Mouse (Mus musculus): ENCODE results near the gene Mctp1. TPM values are rescaled to one million over a fixed set of nuclear protein-coding genes. Genes with fewer than 3 reads are reported as not detected.
"Not testable (repeated sequence)": the region's sequence is repeated elsewhere in the genome, so short reads cannot be mapped to it uniquely, and the experiment has no call there.

Gene Mctp1
- polyA plus RNA-seq, 1 experiment from 2014 or later = 5.3 TPM

- no peaks in the 10 kb centered on the region for H3K4me1 ChIP-seq (replicated peaks; ENCODE audit: control insufficient read depth, insufficient read depth, low read length)
- ATAC-seq (replicated peaks; ENCODE audit: low FRiP score) (no peak), DNase-seq (ENCODE audit: low spot score) (no peak)
- no peaks in the 10 kb centered on the region for H3K27me3 ChIP-seq (ENCODE audit: control insufficient read depth, insufficient read depth, low read length)
- no peak overlapping the region for H3K4me2 ChIP-seq (ENCODE audit: low read depth, low read length, severe bottlenecking)
- no peak overlapping the region for H3K9ac ChIP-seq (ENCODE audit: low read length)
- H3K9me3 ChIP-seq (ENCODE audit: control insufficient read depth, low read length) = no peaks in the 10 kb centered on the region
- H3K27ac ChIP-seq (ENCODE audit: low read depth, low read length) = no peak overlapping the region
- 86% methylated on average over 4 of the region's 4 CpGs for WGBS
- H3K4me3 ChIP-seq (ENCODE audit: low read depth, low read length) = no peak overlapping the region
- H3K36me3 ChIP-seq (ENCODE audit: control insufficient read depth, insufficient read depth, low read length) = no peaks in the 10 kb centered on the region
Observed at GRCm38 (mm10) chr13:76433438-76433837, 49.1 kb downstream of the Mctp1 start.

GRCm38 (mm10) chr13:76436426-76436825, 52.1 kb downstream of the Mctp1 start:
- H3K4me3 ChIP-seq (ENCODE audit: low read depth, low read length) = no peak overlapping the region
- no peaks in the 10 kb centered on the region for H3K36me3 ChIP-seq (ENCODE audit: control insufficient read depth, insufficient read depth, low read length)
- DNase-seq (ENCODE audit: low spot score) = no peak
- ATAC-seq (replicated peaks; ENCODE audit: low FRiP score) = no peak
- H3K9me3 ChIP-seq (ENCODE audit: control insufficient read depth, low read length) = no peaks in the 10 kb centered on the region
- H3K4me1 ChIP-seq (replicated peaks; ENCODE audit: control insufficient read depth, insufficient read depth, low read length) = no peaks in the 10 kb centered on the region
- H3K4me2 ChIP-seq (ENCODE audit: low read depth, low read length, severe bottlenecking) = no peak overlapping the region
- H3K27me3 ChIP-seq (ENCODE audit: control insufficient read depth, insufficient read depth, low read length) = no peaks in the 10 kb centered on the region
- no peak overlapping the region for H3K27ac ChIP-seq (ENCODE audit: low read depth, low read length)
- no peak overlapping the region for H3K9ac ChIP-seq (ENCODE audit: low read length)

- H3K27me3 ChIP-seq (ENCODE audit: control insufficient read depth, insufficient read depth, low read length) = no peaks in the 10 kb centered on the region
- no peak overlapping the region for H3K4me3 ChIP-seq (ENCODE audit: low read depth, low read length)
- H3K4me1 ChIP-seq (replicated peaks; ENCODE audit: control insufficient read depth, insufficient read depth, low read length) = no peaks in the 10 kb centered on the region
- H3K36me3 ChIP-seq (ENCODE audit: control insufficient read depth, insufficient read depth, low read length) = no peaks in the 10 kb centered on the region
- H3K27ac ChIP-seq (ENCODE audit: low read depth, low read length) = no peak overlapping the region
- 95% methylated on average over 1 of the region's 1 CpGs for WGBS
- no peak overlapping the region for H3K9ac ChIP-seq (ENCODE audit: low read length)
- DNase-seq (ENCODE audit: low spot score) = no peak
- no peak for ATAC-seq (replicated peaks; ENCODE audit: low FRiP score)
- H3K4me2 ChIP-seq (ENCODE audit: low read depth, low read length, severe bottlenecking) = no peak overlapping the region
- no peaks in the 10 kb centered on the region for H3K9me3 ChIP-seq (ENCODE audit: control insufficient read depth, low read length)
Observed at GRCm38 (mm10) chr13:76438765-76439164, 54.4 kb downstream of the Mctp1 start.

GRCm38 (mm10) chr13:76446059-76446458, 61.7 kb downstream of the Mctp1 start:
- no peak for DNase-seq (ENCODE audit: low spot score)
- no peak for ATAC-seq (replicated peaks; ENCODE audit: low FRiP score)

GRCm38 (mm10) chr13:76447528-76447927, 63.2 kb downstream of the Mctp1 start:
- H3K27ac ChIP-seq (ENCODE audit: low read depth, low read length) = no peak overlapping the region
- no peaks in the 10 kb centered on the region for H3K27me3 ChIP-seq (ENCODE audit: control insufficient read depth, insufficient read depth, low read length)
- no peak for DNase-seq (ENCODE audit: low spot score)
- H3K4me3 ChIP-seq (ENCODE audit: low read depth, low read length) = no peak overlapping the region
- H3K4me1 ChIP-seq (replicated peaks; ENCODE audit: control insufficient read depth, insufficient read depth, low read length) = no peaks in the 10 kb centered on the region
- no peak overlapping the region for H3K9ac ChIP-seq (ENCODE audit: low read length)
- no peak for ATAC-seq (replicated peaks; ENCODE audit: low FRiP score)
- H3K36me3 ChIP-seq (ENCODE audit: control insufficient read depth, insufficient read depth, low read length) = no peaks in the 10 kb centered on the region
- H3K4me2 ChIP-seq (ENCODE audit: low read depth, low read length, severe bottlenecking) = no peak overlapping the region
- WGBS = 95% methylated on average over 1 of the region's 1 CpGs
- no peaks in the 10 kb centered on the region for H3K9me3 ChIP-seq (ENCODE audit: control insufficient read depth, low read length)

More at GRCm38 (mm10) chr13:76446059-76446458, 61.7 kb downstream of the Mctp1 start:
- Histone ChIP-seq H3K9me3 (ENCODE audit: control insufficient read depth, low read length) (no peaks in the 10 kb centered on the region), H3K4me3 (ENCODE audit: low read depth, low read length) (no peak overlapping the region), H3K27me3 (ENCODE audit: control insufficient read depth, insufficient read depth, low read length) (no peaks in the 10 kb centered on the region), H3K4me2 (ENCODE audit: low read depth, low read length, severe bottlenecking) (no peak overlapping the region), H3K27ac (ENCODE audit: low read depth, low read length) (no peak overlapping the region), H3K4me1 (replicated peaks; ENCODE audit: control insufficient read depth, insufficient read depth, low read length) (no peaks in the 10 kb centered on the region), H3K9ac (ENCODE audit: low read length) (no peak overlapping the region), H3K36me3 (ENCODE audit: control insufficient read depth, insufficient read depth, low read length) (no peaks in the 10 kb centered on the region)
- WGBS = 65% methylated on average over 1 of the region's 1 CpGs

- H3K27me3 ChIP-seq (ENCODE audit: control insufficient read depth, insufficient read depth, low read length); H3K4me1 ChIP-seq (replicated peaks; ENCODE audit: control insufficient read depth, insufficient read depth, low read length); H3K4me3 ChIP-seq (ENCODE audit: low read depth, low read length); H3K36me3 ChIP-seq (ENCODE audit: control insufficient read depth, insufficient read depth, low read length); H3K4me2 ChIP-seq (ENCODE audit: low read depth, low read length, severe bottlenecking); DNase-seq (ENCODE audit: low spot score); H3K9ac ChIP-seq (ENCODE audit: low read length); ATAC-seq (replicated peaks; ENCODE audit: low FRiP score); H3K27ac ChIP-seq (ENCODE audit: low read depth, low read length); H3K9me3 ChIP-seq (ENCODE audit: control insufficient read depth, low read length): not testable (repeated sequence)
- WGBS = 79% methylated on average over 3 of the region's 3 CpGs
Observed at GRCm38 (mm10) chr13:76451526-76451925, 67.2 kb downstream of the Mctp1 start.

GRCm38 (mm10) chr13:76481601-76482000, 97.3 kb downstream of the Mctp1 start:
- no peak for ATAC-seq (replicated peaks; ENCODE audit: low FRiP score)
- Histone ChIP-seq H3K9me3 (ENCODE audit: control insufficient read depth, low read length) (no peaks in the 10 kb centered on the region), H3K4me2 (ENCODE audit: low read depth, low read length, severe bottlenecking) (no peak overlapping the region)

GRCm38 (mm10) chr13:76482998-76483397, 98.7 kb downstream of the Mctp1 start:
- Histone ChIP-seq H3K36me3 (ENCODE audit: control insufficient read depth, insufficient read depth, low read length) (no peaks in the 10 kb centered on the region), H3K4me2 (ENCODE audit: low read depth, low read length, severe bottlenecking) (no peak overlapping the region), H3K4me3 (ENCODE audit: low read depth, low read length) (no peak overlapping the region), H3K9ac (ENCODE audit: low read length) (no peak overlapping the region), H3K4me1 (replicated peaks; ENCODE audit: control insufficient read depth, insufficient read depth, low read length) (no peaks in the 10 kb centered on the region), H3K27ac (ENCODE audit: low read depth, low read length) (no peak overlapping the region), H3K9me3 (ENCODE audit: control insufficient read depth, low read length) (no peaks in the 10 kb centered on the region), H3K27me3 (ENCODE audit: control insufficient read depth, insufficient read depth, low read length) (no peaks in the 10 kb centered on the region)
- WGBS = 81% methylated on average over 2 of the region's 2 CpGs
- DNase-seq (ENCODE audit: low spot score) = no peak
- no peak for ATAC-seq (replicated peaks; ENCODE audit: low FRiP score)

More at GRCm38 (mm10) chr13:76481601-76482000, 97.3 kb downstream of the Mctp1 start:
- H3K9ac ChIP-seq (ENCODE audit: low read length) = no peak overlapping the region
- H3K36me3 ChIP-seq (ENCODE audit: control insufficient read depth, insufficient read depth, low read length) = no peaks in the 10 kb centered on the region
- no peak for DNase-seq (ENCODE audit: low spot score)
- H3K27ac ChIP-seq (ENCODE audit: low read depth, low read length) = no peak overlapping the region
- H3K4me3 ChIP-seq (ENCODE audit: low read depth, low read length) = no peak overlapping the region
- H3K27me3 ChIP-seq (ENCODE audit: control insufficient read depth, insufficient read depth, low read length) = no peaks in the 10 kb centered on the region
- no peaks in the 10 kb centered on the region for H3K4me1 ChIP-seq (replicated peaks; ENCODE audit: control insufficient read depth, insufficient read depth, low read length)

GRCm38 (mm10) chr13:76484086-76484709, 99.9 kb downstream of the Mctp1 start:
- H3K27me3 ChIP-seq (ENCODE audit: control insufficient read depth, insufficient read depth, low read length) = no peaks in the 10 kb centered on the region
- no peak overlapping the region for H3K4me3 ChIP-seq (ENCODE audit: low read depth, low read length)
- DNase-seq (ENCODE audit: low spot score) (peak; percentile 52), ATAC-seq (replicated peaks; ENCODE audit: low FRiP score) (peak; percentile 71)
- H3K4me2 ChIP-seq (ENCODE audit: low read depth, low read length, severe bottlenecking) = no peak overlapping the region
- no peaks in the 10 kb centered on the region for H3K36me3 ChIP-seq (ENCODE audit: control insufficient read depth, insufficient read depth, low read length)
- H3K9ac ChIP-seq (ENCODE audit: low read length) = no peak overlapping the region
- no peaks in the 10 kb centered on the region for H3K4me1 ChIP-seq (replicated peaks; ENCODE audit: control insufficient read depth, insufficient read depth, low read length)
- WGBS = 43% methylated on average over 2 of the region's 2 CpGs
- no peaks in the 10 kb centered on the region for H3K9me3 ChIP-seq (ENCODE audit: control insufficient read depth, low read length)
- no peak overlapping the region for H3K27ac ChIP-seq (ENCODE audit: low read depth, low read length)

All from forebrain, embryonic 11.5 days (tissue).